Mouse (Mus musculus) urinary bladder, postnatal 10 days (tissue): ENCODE data around the gene Gm29423.
"Not testable (repeated sequence)": the region's sequence is repeated elsewhere in the genome, so short reads cannot be mapped to it uniquely, and the experiment has no call there.

Source experiments
- DNase-seq: peaks from one replicate; pipeline ENCODE4 v3.0.0; 2022; ENCODE audit warnings: low spot score

Gene Gm29423

GRCm38 (mm10) chrY:70303187-70303586 is at the start of gene Gm29423, which contains the start of gene Gm29644:
Gene Gm29423, minus strand, starts transcription at chrY:70303287.
Gene Gm29644, minus strand, starts transcription at chrY:70303343.
- DNase-seq = not testable (repeated sequence)

GRCm38 (mm10) chrY:70273542-70273941 is 29.5 kb downstream of the Gm29423 start, which contains the start of gene Gm21118:
Gene Gm21118, minus strand, starts transcription at chrY:70273642.
- DNase-seq = not testable (repeated sequence)
